Mouse (Mus musculus) cerebellum, adult 8-10 months (tissue): Measurements from ENCODE around the gene Gjb5.

Experiments used
- DNase-seq: peaks from one replicate; pipeline ENCODE4 v3.0.0; 2022

Gjb5 gene

GRCm38 (mm10) chr4:127345000-127345399, 13.0 kb downstream of the Gjb5 start:
- no peak for DNase-seq

GRCm38 (mm10) chr4:127341372-127341771, 16.6 kb downstream of the Gjb5 start:
- DNase-seq, result no peak

- DNase-seq, result no peak
These were observed 20.3 kb downstream of the Gjb5 start for GRCm38 (mm10) chr4:127337668-127338067.

- DNase-seq, result no peak
These were observed 23.0 kb downstream of the Gjb5 start for GRCm38 (mm10) chr4:127334870-127335504.

- no peak for DNase-seq
These were observed 26.8 kb downstream of the Gjb5 start for GRCm38 (mm10) chr4:127331171-127331570.

- DNase-seq, result no peak
These were observed 27.5 kb downstream of the Gjb5 start, which contains the start of gene Gjb3 for GRCm38 (mm10) chr4:127330181-127331100. Gjb3 (minus strand) TSS chr4:127330844.

GRCm38 (mm10) chr4:127329751-127330150, 28.2 kb downstream of the Gjb5 start:
- no peak for DNase-seq

GRCm38 (mm10) chr4:127329046-127329445, 28.9 kb downstream of the Gjb5 start:
- DNase-seq, result no peak

GRCm38 (mm10) chr4:127328378-127328777, 29.6 kb downstream of the Gjb5 start:
- no peak for DNase-seq

GRCm38 (mm10) chr4:127327749-127328148, 30.2 kb downstream of the Gjb5 start:
- DNase-seq, result no peak

GRCm38 (mm10) chr4:127327258-127327657, 30.7 kb downstream of the Gjb5 start:
- DNase-seq, result no peak

- no peak for DNase-seq
These were observed 32.7 kb downstream of the Gjb5 start for GRCm38 (mm10) chr4:127325276-127325675.

GRCm38 (mm10) chr4:127324759-127325158, 33.2 kb downstream of the Gjb5 start:
- peak; percentile 68 for DNase-seq

GRCm38 (mm10) chr4:127324296-127324695, 33.7 kb downstream of the Gjb5 start:
- no peak for DNase-seq

GRCm38 (mm10) chr4:127323651-127324050, 34.3 kb downstream of the Gjb5 start:
- no peak for DNase-seq

- peak; percentile 69 for DNase-seq
These were observed 38.4 kb downstream of the Gjb5 start for GRCm38 (mm10) chr4:127319613-127320012.

- no peak for DNase-seq
These were observed 40.8 kb downstream of the Gjb5 start for GRCm38 (mm10) chr4:127317143-127317542.

- no peak for DNase-seq
These were observed 42.2 kb downstream of the Gjb5 start for GRCm38 (mm10) chr4:127315753-127316152.

- DNase-seq, result no peak
These were observed 43.4 kb downstream of the Gjb5 start for GRCm38 (mm10) chr4:127314585-127314984.

GRCm38 (mm10) chr4:127313861-127314260, 44.1 kb downstream of the Gjb5 start, which contains the start of gene Gja4:
Gja4 (minus strand) TSS chr4:127314039.
- DNase-seq, result peak; percentile 28

GRCm38 (mm10) chr4:127312349-127312748, 45.6 kb downstream of the Gjb5 start:
- DNase-seq, result no peak

GRCm38 (mm10) chr4:127311561-127311960, 46.4 kb downstream of the Gjb5 start:
- peak; percentile 20 for DNase-seq

- DNase-seq, result no peak
These were observed 51.1 kb downstream of the Gjb5 start for GRCm38 (mm10) chr4:127306915-127307314.
